In the genomic region with DNA sequence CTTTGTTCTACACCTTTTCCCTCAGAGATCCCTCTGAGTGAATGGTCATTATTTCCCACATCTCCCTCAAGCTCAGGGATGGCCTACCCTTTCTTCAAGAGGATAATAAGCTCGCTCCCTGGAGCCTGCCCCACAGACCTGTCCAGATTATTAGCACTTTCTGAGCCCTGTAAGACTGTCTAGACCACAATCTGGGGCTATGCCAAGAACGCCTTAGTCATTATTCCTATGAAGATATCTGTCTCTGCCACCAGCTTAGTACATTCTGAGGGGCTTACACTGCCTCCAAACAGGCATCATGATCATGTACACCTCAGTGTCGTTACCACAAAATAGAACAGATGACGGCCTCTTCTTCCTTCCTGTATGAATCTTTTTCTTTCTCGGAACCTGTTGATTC, we compare ENCODE assay signal across 18 mouse cellular contexts.
"Had no signal": no experiment of that assay in that cellular context is flagged by ENCODE, and none has a peak within 500 bp of the region (broad histone marks: within the 10 kb centered on the region; RNA-seq: fewer than 3 reads in every experiment).

No protein-coding gene starts in this region.

- H3K9ac ChIP-seq: lung, embryonic 14.5 days; midbrain, embryonic 12.5 days; neural tube, embryonic 13.5 days; neural tube, embryonic 15.5 days; stomach, embryonic 15.5 days had no signal

- DNase-seq: lung, embryonic 14.5 days; lung, postnatal 10 days; midbrain, embryonic 14.5 days; retina, postnatal 1 day; right cerebral cortex, adult 18-20 months; right cerebral cortex, postnatal 14 days; thymus, adult 2 months; thymus, postnatal 25 days had no signal

- H3K4me2 ChIP-seq: lung, embryonic 14.5 days; midbrain, embryonic 12.5 days; neural tube, embryonic 13.5 days; neural tube, embryonic 15.5 days; stomach, embryonic 15.5 days had no signal

- H3K36me3 ChIP-seq: midbrain, embryonic 10.5 days; midbrain, embryonic 12.5 days; neural tube, embryonic 13.5 days; neural tube, embryonic 15.5 days; stomach, embryonic 15.5 days had no signal

- H3K27me3 ChIP-seq: midbrain, embryonic 12.5 days; neural tube, embryonic 13.5 days; neural tube, embryonic 15.5 days; stomach, embryonic 15.5 days had no signal

- H3K27ac ChIP-seq: macrophage; midbrain, embryonic 10.5 days; midbrain, embryonic 12.5 days; neural tube, embryonic 13.5 days; neural tube, embryonic 15.5 days; stomach, embryonic 15.5 days; stomach, postnatal 0 days had no signal

- H3K9me3 ChIP-seq: megakaryocyte, embryonic 14.5 days; midbrain, embryonic 10.5 days; midbrain, embryonic 12.5 days; neural tube, embryonic 13.5 days; neural tube, embryonic 15.5 days; stomach, embryonic 15.5 days had no signal

- H3K4me3 ChIP-seq: megakaryocyte, embryonic 14.5 days; midbrain, embryonic 10.5 days; midbrain, embryonic 12.5 days; myocyte; neural tube, embryonic 13.5 days; neural tube, embryonic 15.5 days; stomach, embryonic 15.5 days had no signal

- ATAC-seq: midbrain, embryonic 16.5 days had no signal
